Mouse (Mus musculus) c-Kit-positive CD71-positive TER-119-positive erythroid progenitor cells, embryonic 14.5 days (primary cell): ENCODE data around the gene Kctd12.

Experiments used
- DNase-seq: peaks from one replicate; pipeline ENCODE4 v3.0.0-alpha.2; 2013; ENCODE audit warnings: low spot score

The Kctd12 gene

GRCm38 (mm10) chr14:102982627-102983540, at the start of gene Kctd12:
Gene Kctd12, minus strand, starts transcription at chr14:102982637.
- DNase-seq, result peak; percentile 26

- DNase-seq, result no peak
Observed at GRCm38 (mm10) chr14:103029203-103029602, 46.8 kb upstream of the Kctd12 start.

GRCm38 (mm10) chr14:103020046-103020445, 37.6 kb upstream of the Kctd12 start:
- no peak for DNase-seq

GRCm38 (mm10) chr14:103017009-103017408, 34.6 kb upstream of the Kctd12 start:
- DNase-seq, result no peak

- DNase-seq, result peak; percentile 44
Observed at GRCm38 (mm10) chr14:103012563-103013150, 30.2 kb upstream of the Kctd12 start.

- DNase-seq, result peak; percentile 14
Observed at GRCm38 (mm10) chr14:103011782-103012181, 29.3 kb upstream of the Kctd12 start.

GRCm38 (mm10) chr14:103007737-103008136, 25.3 kb upstream of the Kctd12 start:
- DNase-seq, result no peak

GRCm38 (mm10) chr14:102994662-102995561, 12.5 kb upstream of the Kctd12 start:
- peak; percentile 46 for DNase-seq

GRCm38 (mm10) chr14:102990765-102991164, 8.3 kb upstream of the Kctd12 start:
- no peak for DNase-seq

GRCm38 (mm10) chr14:102989866-102990265, 7.4 kb upstream of the Kctd12 start:
- DNase-seq, result no peak

GRCm38 (mm10) chr14:102989254-102989653, 6.8 kb upstream of the Kctd12 start:
- no peak for DNase-seq

- no peak for DNase-seq
Observed at GRCm38 (mm10) chr14:102987626-102988025, 5.2 kb upstream of the Kctd12 start.

GRCm38 (mm10) chr14:102983686-102984085, 1.2 kb upstream of the Kctd12 start:
- no peak for DNase-seq

- DNase-seq, result no peak
Observed at GRCm38 (mm10) chr14:102982016-102982626, 316 bp downstream of the Kctd12 start.

- no peak for DNase-seq
Observed at GRCm38 (mm10) chr14:102981441-102982015, 909 bp downstream of the Kctd12 start.

GRCm38 (mm10) chr14:102980986-102981385, 1.5 kb downstream of the Kctd12 start:
- DNase-seq, result no peak

GRCm38 (mm10) chr14:102980481-102980880, 2.0 kb downstream of the Kctd12 start:
- no peak for DNase-seq

GRCm38 (mm10) chr14:102979831-102980230, 2.6 kb downstream of the Kctd12 start:
- no peak for DNase-seq

GRCm38 (mm10) chr14:102975865-102976264, 6.6 kb downstream of the Kctd12 start:
- DNase-seq, result no peak

- no peak for DNase-seq
Observed at GRCm38 (mm10) chr14:102968824-102969223, 13.6 kb downstream of the Kctd12 start.

- no peak for DNase-seq
Observed at GRCm38 (mm10) chr14:102966241-102966640, 16.2 kb downstream of the Kctd12 start.
